Mouse (Mus musculus) cerebellum, adult 2 months (tissue): ENCODE results near the gene Cacna2d4.

Experiments
- CTCF ChIP-seq: fragments of 200-500 bp; IDR thresholded peaks from 2 replicates; pipeline ENCODE4 v1.5.1; 2011; ENCODE audit warnings: low read depth, mild to moderate bottlenecking, control low read depth, low read length, moderate library complexity, borderline replicate concordance; ENCODE audit not compliant: insufficient read depth
- POLR2A ChIP-seq: fragments of 200-500 bp; IDR thresholded peaks from 2 replicates; pipeline ENCODE4 v1.6.1; 2011; ENCODE audit warnings: low read length, control low read depth, borderline replicate concordance; ENCODE audit not compliant: insufficient read depth

DNA sequence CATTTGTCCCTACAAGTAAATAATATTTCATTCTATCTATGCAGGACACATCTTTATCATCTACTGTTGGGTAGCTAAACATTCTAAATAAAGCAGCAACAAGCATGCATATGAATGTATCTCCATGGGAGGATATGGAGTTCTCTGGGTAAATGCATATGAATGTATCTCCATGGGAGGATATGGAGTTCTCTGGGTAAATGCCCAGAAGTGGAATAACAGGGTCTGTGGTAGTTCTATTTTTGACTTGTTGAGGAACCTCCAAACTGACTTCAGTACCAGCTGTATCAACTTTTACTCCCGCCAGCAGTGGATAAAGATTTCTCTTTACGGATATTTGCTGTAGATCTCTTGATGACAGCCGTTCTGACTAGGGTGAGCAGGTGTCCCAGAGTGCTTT, 12.3 kb downstream of the Cacna2d4 start:
- no peak for TF ChIP-seq CTCF
- no peak for TF ChIP-seq POLR2A
